Comparison of ENCODE assay signal across 34 mouse cellular contexts in the genomic region with DNA sequence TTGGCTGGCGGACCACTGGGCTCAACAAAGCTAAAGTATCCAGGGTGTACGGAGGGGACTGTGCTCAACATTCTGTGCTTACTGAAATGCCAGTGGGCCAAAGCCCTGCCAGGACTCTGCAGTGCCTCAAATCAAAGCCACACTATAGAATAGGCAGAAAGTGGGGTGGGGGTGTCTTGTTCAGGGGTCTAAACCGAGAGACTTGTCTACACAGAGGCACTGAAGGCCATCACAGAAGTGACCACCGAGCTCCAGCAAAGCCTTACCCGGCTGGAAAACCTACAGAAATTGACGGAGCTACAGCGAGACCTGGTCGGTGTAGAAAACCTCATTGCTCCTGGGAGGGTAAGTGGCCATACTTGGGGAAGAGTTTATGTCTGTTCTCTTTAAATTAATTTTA.
"Had no signal": no experiment of that assay in that cellular context is flagged by ENCODE, and none has a peak within 500 bp of the region (broad histone marks: within the 10 kb centered on the region; RNA-seq: fewer than 3 reads in every experiment).

No protein-coding gene starts in this region.

- H3K4me1 ChIP-seq: heart, embryonic 13.5 days; heart, embryonic 15.5 days; hindbrain, embryonic 10.5 days; hindbrain, embryonic 12.5 days; hindbrain, embryonic 13.5 days; hindbrain, embryonic 15.5 days; intestine, embryonic 15.5 days; kidney, embryonic 15.5 days had no signal

- ATAC-seq: hindbrain, embryonic 16.5 days; hindbrain, postnatal 0 days; inflammation-experienced regulatory T-cells, adult 6 months; intestine, embryonic 15.5 days; intestine, embryonic 16.5 days; intestine, postnatal 0 days had no signal

- H3K27me3 ChIP-seq: heart, embryonic 12.5 days; heart, embryonic 13.5 days; heart, embryonic 15.5 days; hindbrain, embryonic 12.5 days; hindbrain, embryonic 13.5 days; hindbrain, embryonic 15.5 days; intestine, embryonic 15.5 days; kidney, embryonic 15.5 days had no signal

- H3K4me3 ChIP-seq: heart, embryonic 10.5 days; heart, embryonic 12.5 days; heart, embryonic 13.5 days; heart, embryonic 15.5 days; hindbrain, embryonic 10.5 days; hindbrain, embryonic 12.5 days; hindbrain, embryonic 13.5 days; hindbrain, embryonic 15.5 days; intestine, embryonic 15.5 days; kidney, embryonic 15.5 days; layer of hippocampus, adult 2 months had no signal

- DNase-seq: heart, postnatal 14 days; heart, postnatal 36 days; heart, postnatal 4 days; kidney, adult 11 months; kidney, adult 18-20 months; kidney, adult 2 months; kidney, adult 8-10 months; kidney, adult 9 months; kidney, postnatal 10 days; kidney, postnatal 14 days; kidney, postnatal 25 days; kidney, postnatal 36 days; kidney, postnatal 4 days; layer of hippocampus, adult 9-11 months; layer of hippocampus, postnatal 36 days had no signal

- H3K9ac ChIP-seq: heart, embryonic 12.5 days; heart, embryonic 13.5 days; heart, embryonic 15.5 days; hindbrain, embryonic 12.5 days; hindbrain, embryonic 13.5 days; hindbrain, embryonic 14.5 days; hindbrain, embryonic 15.5 days; intestine, embryonic 15.5 days; kidney, embryonic 15.5 days had no signal

- H3K36me3 ChIP-seq: heart, embryonic 12.5 days; heart, embryonic 15.5 days; hindbrain, embryonic 10.5 days; hindbrain, embryonic 12.5 days; hindbrain, embryonic 15.5 days; intestine, embryonic 15.5 days had no signal

- H3K27ac ChIP-seq: heart, embryonic 10.5 days; heart, embryonic 13.5 days; heart, embryonic 15.5 days; hindbrain, embryonic 10.5 days; hindbrain, embryonic 12.5 days; hindbrain, embryonic 13.5 days; hindbrain, embryonic 14.5 days; hindbrain, embryonic 15.5 days; hindbrain, postnatal 0 days; intestine, embryonic 15.5 days; kidney, embryonic 15.5 days; kidney, postnatal 0 days had no signal

- H3K9me3 ChIP-seq: heart, embryonic 10.5 days; heart, embryonic 13.5 days; heart, embryonic 15.5 days; hindbrain, embryonic 12.5 days; hindbrain, embryonic 13.5 days; hindbrain, embryonic 15.5 days; intestine, embryonic 15.5 days; kidney, embryonic 15.5 days had no signal

- H3K4me2 ChIP-seq: heart, embryonic 11.5 days; heart, embryonic 12.5 days; heart, embryonic 13.5 days; heart, embryonic 15.5 days; hindbrain, embryonic 12.5 days; hindbrain, embryonic 13.5 days; hindbrain, embryonic 14.5 days; hindbrain, embryonic 15.5 days; intestine, embryonic 15.5 days; kidney, embryonic 15.5 days had no signal
